Mouse (Mus musculus) embryonic fibroblast, embryonic 13.5 days (primary cell): Measurements from ENCODE around the gene Vat1l.

Source experiments
- CTCF ChIP-seq: IDR thresholded peaks from 2 replicates; pipeline ENCODE4 v1.5.1; 2011; ENCODE audit warnings: mild to moderate bottlenecking, control low read depth, low read length, moderate library complexity, borderline replicate concordance; ENCODE audit not compliant: insufficient read depth
- POLR2A ChIP-seq: IDR thresholded peaks from 2 replicates; pipeline ENCODE4 v1.6.1; 2011; ENCODE audit warnings: low read depth, mild to moderate bottlenecking, control low read depth, low read length, moderate library complexity

GRCm38 (mm10) chr8:114384189-114384588 lies 178.8 kb downstream of the Vat1l start:
- TF ChIP-seq CTCF, result no peak
- TF ChIP-seq POLR2A, result no peak
